Mouse (Mus musculus): ENCODE results near the gene Mthfsd.

DNA sequence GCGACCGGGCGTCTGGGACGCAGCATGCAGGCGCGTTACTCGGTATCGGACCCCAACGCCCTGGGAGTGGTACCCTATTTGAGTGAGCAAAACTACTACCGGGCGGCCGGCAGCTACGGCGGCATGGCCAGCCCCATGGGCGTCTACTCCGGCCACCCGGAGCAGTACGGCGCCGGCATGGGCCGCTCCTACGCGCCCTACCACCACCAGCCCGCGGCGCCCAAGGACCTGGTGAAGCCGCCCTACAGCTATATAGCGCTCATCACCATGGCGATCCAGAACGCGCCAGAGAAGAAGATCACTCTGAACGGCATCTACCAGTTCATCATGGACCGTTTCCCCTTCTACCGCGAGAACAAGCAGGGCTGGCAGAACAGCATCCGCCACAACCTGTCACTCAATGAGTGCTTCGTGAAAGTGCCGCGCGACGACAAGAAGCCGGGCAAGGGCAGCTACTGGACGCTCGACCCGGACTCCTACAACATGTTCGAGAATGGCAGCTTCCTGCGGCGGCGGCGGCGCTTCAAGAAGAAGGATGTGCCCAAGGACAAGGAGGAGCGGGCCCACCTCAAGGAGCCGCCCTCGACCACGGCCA, 8.5 kb upstream of the Mthfsd start:
- TF ChIP-seq ZC3H11A (IDR thresholded peaks at IDR 0.05; ENCODE audit: borderline replicate concordance, low read depth, low read length) (no peak), HCFC1 (IDR thresholded peaks at IDR 0.05; ENCODE audit: borderline replicate concordance, insufficient read depth, low read length) (no peak), CHD2 (IDR thresholded peaks at IDR 0.05; ENCODE audit: low read depth, low read length) (no peak)
